Mouse (Mus musculus): ENCODE measurements around the gene Trp53rkb. TPM values are rescaled to one million over a fixed set of nuclear protein-coding genes. Genes with fewer than 3 reads are reported as not detected.
"Not testable (repeated sequence)": the region's sequence is repeated elsewhere in the genome, so short reads cannot be mapped to it uniquely, and the experiment has no call there.

Trp53rkb gene
- 1 to 10 TPM; 6.4 to 7.2 TPM for total RNA-seq (2021)
- long read RNA-seq, experiment 1, full-length matches to known transcripts: 10 of 12 reads
- long read RNA-seq, experiment 1, partial matches to known transcripts: 0 of 12 reads
- long read RNA-seq, experiment 1, other reads (novel, unspliced or antisense): 2 of 12 reads
- long read RNA-seq, experiment 2, full-length matches to known transcripts: 13 of 20 reads
- long read RNA-seq, experiment 2, partial matches to known transcripts: 0 of 20 reads
- long read RNA-seq, experiment 2, other reads (novel, unspliced or antisense): 7 of 20 reads

DNA sequence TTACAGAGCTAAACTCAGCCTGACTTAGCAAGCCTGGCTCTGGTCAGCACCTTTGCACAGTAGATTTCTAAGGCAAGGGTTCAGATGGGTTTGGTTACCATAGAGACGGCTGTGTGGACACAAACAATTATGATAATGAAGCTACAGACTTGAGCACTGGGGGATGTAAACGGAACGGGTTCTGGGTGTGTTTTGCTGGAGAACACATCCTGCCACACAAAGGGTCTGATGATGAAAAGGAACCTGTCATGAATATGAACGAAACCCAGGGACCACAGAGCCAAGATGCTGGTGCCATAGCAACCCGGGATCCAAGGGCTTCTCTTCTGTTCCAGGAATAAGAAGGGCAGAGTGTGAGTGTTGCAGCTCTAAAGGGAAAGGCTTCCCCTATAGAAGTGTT lies at the start of gene Trp53rkb:
Gene Trp53rkb, plus strand, starts transcription at position 177 of the 400 bp plus-strand sequence.
- no peak for DNase-seq (ENCODE audit: low spot score in 2 of 2)

DNA sequence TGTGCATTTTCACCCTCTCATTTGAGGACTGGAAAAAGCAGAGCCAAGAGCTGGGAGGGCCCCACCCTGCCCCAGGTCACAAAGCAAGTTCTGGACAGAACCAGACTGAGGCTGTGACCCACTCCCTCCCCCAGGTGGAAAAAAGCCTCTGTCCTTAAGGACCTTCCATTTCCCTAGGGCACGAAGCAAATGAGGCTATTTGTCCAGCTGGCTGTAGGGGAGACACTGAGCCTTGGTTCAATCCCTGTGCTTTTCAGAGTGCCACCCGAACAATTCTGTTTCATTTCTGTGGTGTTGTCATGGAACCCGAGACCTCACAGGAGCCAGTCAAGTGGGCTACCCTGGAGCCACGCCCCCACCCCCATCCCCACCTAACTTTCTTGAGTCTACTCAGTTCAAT lies 48.8 kb upstream of the Trp53rkb start:
- DNase-seq (ENCODE audit: low spot score in 2 of 2): no peak

GRCm38 (mm10) chr2:166744433-166744832 lies 47.9 kb upstream of the Trp53rkb start:
- DNase-seq (ENCODE audit: low spot score in 2 of 2): no peak

GRCm38 (mm10) chr2:166745849-166746248 lies 46.5 kb upstream of the Trp53rkb start:
- DNase-seq (ENCODE audit: low spot score in 2 of 2): no peak

- not testable (repeated sequence) for DNase-seq (ENCODE audit: low spot score in 2 of 2)
Measured at GRCm38 (mm10) chr2:166746261-166746913, 45.9 kb upstream of the Trp53rkb start.

- no peak for DNase-seq (ENCODE audit: low spot score in 2 of 2)
Measured at GRCm38 (mm10) chr2:166750620-166751191, 41.6 kb upstream of the Trp53rkb start.

GRCm38 (mm10) chr2:166754194-166754593 lies 38.1 kb upstream of the Trp53rkb start:
- DNase-seq (ENCODE audit: low spot score in 2 of 2): no peak

GRCm38 (mm10) chr2:166754760-166755159 lies 37.6 kb upstream of the Trp53rkb start:
- no peak for DNase-seq (ENCODE audit: low spot score in 2 of 2)

- no peak for DNase-seq (ENCODE audit: low spot score in 2 of 2)
Measured at GRCm38 (mm10) chr2:166757969-166758368, 34.4 kb upstream of the Trp53rkb start.

- DNase-seq (ENCODE audit: low spot score in 2 of 2): no peak
Measured at GRCm38 (mm10) chr2:166764051-166764450, 28.3 kb upstream of the Trp53rkb start.

DNA sequence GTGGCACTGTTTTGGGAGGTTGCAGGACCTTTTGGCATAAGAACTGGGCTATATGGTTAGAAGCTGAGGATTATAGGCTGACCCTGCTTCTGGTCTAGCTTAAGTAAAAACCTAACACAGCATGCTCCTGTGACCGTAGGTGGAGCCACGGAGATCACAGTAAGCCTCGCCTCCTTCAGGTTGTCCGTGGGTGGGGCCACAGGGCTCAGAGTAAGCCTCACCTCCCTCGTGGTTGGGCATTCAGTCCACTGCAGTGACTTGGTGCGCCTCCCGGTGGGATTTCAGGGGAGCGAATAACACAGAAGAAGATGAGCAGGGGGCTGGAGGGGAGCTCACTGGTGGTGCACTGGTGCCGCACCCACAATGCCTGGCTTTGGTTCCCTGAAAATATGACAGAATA lies 24.7 kb upstream of the Trp53rkb start:
- DNase-seq (ENCODE audit: low spot score in 2 of 2): no peak

GRCm38 (mm10) chr2:166771396-166771795 lies 20.9 kb upstream of the Trp53rkb start:
- DNase-seq (ENCODE audit: low spot score in 2 of 2): no peak

DNA sequence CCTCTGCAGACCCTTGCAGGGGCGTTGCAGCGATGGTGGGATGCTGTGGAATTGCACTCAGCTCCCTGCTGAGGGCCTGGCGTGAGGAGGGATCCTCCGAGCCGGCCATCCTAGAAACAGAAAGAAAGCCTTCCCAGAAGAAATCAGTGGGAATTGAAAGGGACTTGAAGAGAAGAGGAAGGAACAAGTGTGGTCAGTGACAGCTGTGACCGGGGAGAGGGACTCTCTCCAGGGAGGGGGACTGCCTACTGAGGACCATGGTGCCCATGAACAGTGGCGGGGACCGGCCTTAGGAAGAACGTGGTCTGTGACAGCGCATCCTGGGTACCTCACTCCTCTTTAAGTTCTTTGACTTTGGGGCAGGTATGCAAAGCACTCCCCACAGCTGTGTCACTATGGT lies 18.7 kb upstream of the Trp53rkb start:
- no peak for DNase-seq (ENCODE audit: low spot score in 2 of 2)

DNA sequence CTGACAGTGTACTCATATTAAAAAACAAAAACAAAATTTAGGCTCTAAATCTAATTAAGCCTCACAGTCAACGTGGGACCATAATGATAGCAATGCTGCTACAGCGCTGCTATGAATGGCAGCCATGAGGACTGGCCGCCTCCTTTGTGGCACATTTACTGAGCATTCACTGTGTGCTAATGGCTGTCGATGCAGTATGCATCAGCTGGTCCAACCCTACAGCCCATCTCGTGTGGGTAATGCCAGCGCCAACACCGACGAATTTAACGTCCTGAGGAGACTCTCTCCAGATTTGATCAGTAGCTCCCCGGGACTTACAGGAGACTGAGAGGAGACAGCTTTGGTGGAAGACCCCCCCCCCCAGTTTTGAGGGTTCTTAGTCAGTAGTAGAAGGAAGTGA lies 18.1 kb upstream of the Trp53rkb start:
- no peak for DNase-seq (ENCODE audit: low spot score in 2 of 2)

DNA sequence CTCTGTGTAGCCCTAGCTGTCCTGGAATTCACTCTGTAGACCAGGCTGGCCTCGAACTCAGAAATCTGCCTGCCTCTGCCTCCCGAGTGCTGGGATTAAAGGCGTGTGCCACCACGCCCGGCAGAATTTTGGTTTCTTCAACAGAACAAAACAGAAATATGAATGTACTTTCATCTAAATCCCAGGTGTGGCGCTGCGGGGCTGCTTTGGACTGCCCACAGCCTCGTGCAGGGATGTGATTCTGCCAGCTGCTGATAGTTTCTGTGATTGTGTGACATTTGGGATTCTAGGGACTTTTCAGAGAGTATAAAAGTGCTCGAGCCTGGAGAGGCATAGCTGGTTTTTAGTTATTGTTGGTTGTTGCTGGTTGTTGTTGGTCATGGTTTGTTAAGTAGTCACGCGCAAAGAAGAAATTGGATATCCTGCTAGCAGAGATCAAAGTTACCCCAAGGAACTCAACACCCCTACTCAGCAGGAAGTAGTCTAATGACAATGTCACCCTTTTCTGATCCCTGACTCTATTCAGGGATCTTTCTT lies 16.9 kb upstream of the Trp53rkb start:
- no peak for DNase-seq (ENCODE audit: low spot score in 2 of 2)

GRCm38 (mm10) chr2:166776272-166776671 lies 16.1 kb upstream of the Trp53rkb start:
- DNase-seq (ENCODE audit: low spot score in 2 of 2): no peak

- DNase-seq (ENCODE audit: low spot score in 2 of 2): no peak
Measured at GRCm38 (mm10) chr2:166779956-166780355, 12.4 kb upstream of the Trp53rkb start.

DNA sequence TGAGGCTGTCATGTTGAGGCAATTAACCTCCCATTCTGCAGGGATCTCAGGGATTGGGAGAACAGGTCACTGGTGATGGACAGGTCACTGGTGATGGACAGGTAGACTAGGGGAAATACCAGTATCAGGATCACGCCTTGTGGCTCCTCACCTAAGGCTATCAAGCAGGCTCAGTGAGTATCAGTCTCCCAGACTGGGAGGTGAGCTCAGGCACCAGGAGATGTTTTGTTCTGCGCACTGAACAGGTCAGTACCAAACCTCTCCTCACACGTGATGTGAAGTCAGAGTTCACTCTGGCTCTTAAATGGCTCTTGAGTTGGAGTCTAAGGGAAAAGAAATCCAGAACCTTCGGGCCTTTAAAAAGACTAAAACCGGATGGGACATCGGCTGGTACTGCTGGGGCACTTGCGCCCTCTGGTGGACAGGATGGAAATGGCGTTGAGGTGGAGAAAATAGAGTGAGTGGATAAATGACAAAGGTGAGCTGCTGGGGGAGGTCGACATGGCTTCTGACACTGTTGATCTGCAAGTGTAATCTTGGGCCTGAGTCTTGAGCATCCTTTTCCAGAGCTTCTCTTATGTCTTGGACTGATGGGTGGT lies 11.3 kb upstream of the Trp53rkb start:
- peak; percentile 56 to 59 for DNase-seq (ENCODE audit: low spot score in 2 of 2)

DNA sequence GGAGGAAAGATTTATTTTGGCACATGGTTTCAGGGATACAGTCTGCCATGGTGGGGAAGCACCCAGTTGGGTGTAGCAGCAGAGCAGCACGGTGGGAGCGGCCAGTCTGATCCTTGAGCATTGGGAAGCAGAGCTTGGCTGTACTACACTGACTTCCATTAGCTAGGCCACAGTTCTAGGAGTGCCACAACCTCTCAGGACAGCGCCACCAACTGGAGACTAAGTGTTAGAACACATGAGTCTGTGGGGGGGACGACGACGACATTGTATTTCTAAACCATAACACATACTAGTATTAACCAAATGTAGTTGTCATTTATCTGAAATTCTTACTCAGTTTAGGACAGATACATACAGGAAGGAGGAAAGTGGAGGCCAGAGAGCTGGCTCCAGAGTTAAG lies 8.0 kb upstream of the Trp53rkb start:
- no peak for DNase-seq (ENCODE audit: low spot score in 2 of 2)

DNA sequence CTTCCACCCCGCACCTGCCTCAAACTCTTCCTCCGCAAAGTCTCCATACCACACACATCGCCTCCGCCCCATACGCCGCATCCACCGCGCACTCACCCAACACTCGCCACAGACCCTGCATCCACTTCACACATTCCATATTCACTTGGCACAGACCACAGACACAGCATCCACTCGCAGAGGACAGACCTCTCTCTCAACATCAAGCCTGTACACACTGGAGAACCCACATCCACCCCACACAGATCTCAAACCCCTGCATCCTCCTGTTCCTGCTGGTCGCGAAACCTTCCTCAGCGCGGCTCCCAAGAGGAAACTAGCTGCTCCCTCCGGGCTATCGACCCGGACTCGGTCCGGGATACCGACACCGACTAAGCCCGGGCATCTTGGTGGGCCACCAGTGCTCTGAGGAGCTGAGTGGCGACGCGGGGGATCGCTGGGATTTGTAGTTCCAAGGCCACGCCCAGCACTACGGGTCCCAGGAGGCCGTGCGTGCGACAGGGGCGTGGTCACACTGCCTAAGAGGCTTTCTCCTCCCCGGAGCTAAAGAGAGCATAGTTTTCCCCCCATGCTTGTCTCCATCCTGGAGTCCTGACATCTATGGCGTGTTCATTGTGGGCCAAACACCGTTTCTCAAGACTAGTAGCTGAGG lies 5.9 kb upstream of the Trp53rkb start:
- peak; percentile 50 to 66 for DNase-seq (ENCODE audit: low spot score in 2 of 2)

DNA sequence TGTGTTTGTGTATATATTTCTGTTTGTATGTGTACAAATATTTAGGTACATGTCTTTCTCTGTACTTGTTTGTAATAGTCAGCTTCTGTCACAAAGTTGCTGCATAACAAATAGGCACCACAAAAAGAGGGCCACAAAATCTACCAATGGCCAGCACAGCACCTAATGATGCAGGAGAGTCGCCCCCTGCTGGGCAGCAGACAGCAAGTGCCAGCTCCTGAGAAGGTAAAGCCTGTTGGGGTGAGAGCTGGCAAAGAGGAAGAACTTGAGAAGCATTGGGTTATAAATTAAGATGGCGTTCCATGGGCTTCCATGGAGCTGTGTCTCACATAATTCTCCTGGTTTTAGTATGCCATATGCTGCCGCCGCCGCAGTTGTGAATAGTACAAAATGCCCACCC lies 593 bp upstream of the Trp53rkb start:
- DNase-seq (ENCODE audit: low spot score in 2 of 2): no peak

All from adrenal gland, postnatal 4 days (tissue).